11 mouse cellular contexts compared by ENCODE assay signal in the genomic region with DNA sequence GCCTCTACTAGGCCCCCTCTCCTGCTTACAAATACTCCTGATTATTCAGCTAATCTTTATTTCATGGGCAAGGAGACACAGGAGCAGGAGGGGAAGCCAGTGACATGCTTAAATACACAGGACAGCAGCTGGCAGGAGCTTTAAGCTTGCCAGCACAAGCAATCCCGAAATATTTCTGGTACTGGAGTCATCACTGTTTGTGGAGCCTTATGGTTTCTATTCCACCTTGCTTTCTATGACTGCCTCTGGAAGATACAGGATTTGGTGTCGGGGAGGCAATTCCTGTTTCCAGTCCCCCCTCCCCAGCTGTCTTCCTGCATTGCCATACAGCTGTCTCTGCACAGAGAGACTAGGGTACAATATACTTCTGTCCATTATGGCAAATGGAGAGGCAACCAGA. TPM values are rescaled to one million over a fixed set of nuclear protein-coding genes. Genes with fewer than 3 reads are reported as not detected.
A peak's percentile ranks its signal among the peaks of the same experiment; 100 is the strongest.
DNase-seq lines count a peak whose midpoint lies in the region; ATAC-seq and TF ChIP-seq lines count a peak whose summit lies in the region.
"Had no signal": no experiment of that assay in that cellular context is flagged by ENCODE, and none has a peak within 500 bp of the region (broad histone marks: within the 10 kb centered on the region; RNA-seq: fewer than 3 reads in every experiment).

No protein-coding gene starts in this region.

- peak overlapping the region; percentile 84 for H3K4me3 ChIP-seq in gastrocnemius, adult 2 months
- H3K4me3 ChIP-seq in lung, embryonic 16.5 days (ENCODE audit: low read length) = no peak overlapping the region; the same call in 1 of the 2 replicates
- H3K4me3 ChIP-seq in limb, embryonic 14.5 days (replicated peaks; ENCODE audit: low read length) = peak overlapping the region; percentile 71; the same call in 1 of the 2 replicates
- peak overlapping the region; percentile 93 for H3K4me3 ChIP-seq in stomach, embryonic 16.5 days (replicated peaks; ENCODE audit: low read length)

- DNase-seq in gastrocnemius, adult 2 months = no peak
- DNase-seq in gastrocnemius, postnatal 10 days = no peak
- DNase-seq in lung, postnatal 14 days = no peak
- DNase-seq in limb, embryonic 14.5 days (ENCODE audit: low spot score) = no peak
- no peak for DNase-seq in frontal cortex, postnatal 25 days (ENCODE audit: low spot score in 2 of 2)
- DNase-seq: cerebellum, adult 8-10 months; lung, postnatal 36 days; thymus, postnatal 14 days had no signal

- intact Hi-C loops in gastrocnemius, adult 2 months (cut with DNase I) = no loop called here

- WGBS in lung, embryonic 16.5 days = 51% methylated on average over 2 of the region's 2 CpGs
- 72% methylated on average over 2 of the region's 2 CpGs for WGBS in limb, embryonic 14.5 days
- 57% methylated on average over 2 of the region's 2 CpGs for WGBS in stomach, embryonic 16.5 days

- no peak for TF ChIP-seq POLR2A in limb, embryonic 14.5 days (IDR thresholded peaks at IDR 0.05; ENCODE audit: borderline replicate concordance, extremely low read depth, insufficient read depth, insufficient read length)

- ATAC-seq in lung, embryonic 16.5 days (ENCODE audit: low read depth) = no peak
- no peak for ATAC-seq in limb, embryonic 14.5 days (ENCODE audit: low FRiP score, low read depth)
- no peak for ATAC-seq in stomach, embryonic 16.5 days (ENCODE audit: insufficient read depth, low FRiP score)
- no peak for ATAC-seq in erythroid progenitor cell, adult 5-6 weeks (replicated peaks; ENCODE audit: low FRiP score, poor library complexity, severe bottlenecking)

- H3K9me3 ChIP-seq in lung, embryonic 16.5 days (ENCODE audit: control insufficient read depth, low read length) = no peaks in the 10 kb centered on the region
- no peaks in the 10 kb centered on the region for H3K9me3 ChIP-seq in limb, embryonic 14.5 days (ENCODE audit: control insufficient read depth, low read length)
- H3K9me3 ChIP-seq in stomach, embryonic 16.5 days (replicated peaks; ENCODE audit: control insufficient read depth, low read length) = no peaks in the 10 kb centered on the region

- H3K4me2 ChIP-seq in lung, embryonic 16.5 days (ENCODE audit: low read depth, low read length) = peak overlapping the region; percentile 87
- peak overlapping the region; percentile 98; the same call in 1 of the 2 replicates for H3K4me2 ChIP-seq in limb, embryonic 14.5 days (replicated peaks; ENCODE audit: low read depth, low read length, severe bottlenecking)
- peak overlapping the region; percentile 93 for H3K4me2 ChIP-seq in stomach, embryonic 16.5 days (ENCODE audit: low read depth, low read length)

- peak overlapping the region; percentile 97 for H3K27ac ChIP-seq in gastrocnemius, adult 2 months
- no peak overlapping the region for H3K27ac ChIP-seq in lung, embryonic 16.5 days (ENCODE audit: low read length)
- H3K27ac ChIP-seq in limb, embryonic 14.5 days (replicated peaks; ENCODE audit: low read depth, low read length) = no peak overlapping the region
- no peak overlapping the region for H3K27ac ChIP-seq in stomach, embryonic 16.5 days (ENCODE audit: low read length)

- H3K27me3 ChIP-seq in lung, embryonic 16.5 days (ENCODE audit: control insufficient read depth, insufficient read depth, low read depth, low read length) = no peaks in the 10 kb centered on the region
- H3K27me3 ChIP-seq in limb, embryonic 14.5 days (ENCODE audit: control insufficient read depth, insufficient read depth, low read length) = 0 out of 2 replicates have a peak, but pooled peaks cover 8% of the 10 kb centered on the region
- no peaks in the 10 kb centered on the region for H3K27me3 ChIP-seq in stomach, embryonic 16.5 days (ENCODE audit: control insufficient read depth, insufficient read depth, low read length)

- H3K9ac ChIP-seq in lung, embryonic 16.5 days (ENCODE audit: low read length) = no peak overlapping the region
- H3K9ac ChIP-seq in limb, embryonic 14.5 days (ENCODE audit: low read depth, low read length, severe bottlenecking) = no peak overlapping the region
- H3K9ac ChIP-seq in stomach, embryonic 16.5 days (ENCODE audit: low read length) = no peak overlapping the region; the same call in 1 of the 2 replicates

- H3K4me1 ChIP-seq in lung, embryonic 16.5 days (replicated peaks; ENCODE audit: control insufficient read depth, insufficient read depth, low read length) = peaks cover 42% of the 10 kb centered on the region
- peaks cover 13% of the 10 kb centered on the region; the same call in 1 of the 2 replicates for H3K4me1 ChIP-seq in limb, embryonic 14.5 days (ENCODE audit: control insufficient read depth, insufficient read depth, low read length)
- H3K4me1 ChIP-seq in stomach, embryonic 16.5 days (ENCODE audit: control insufficient read depth, insufficient read depth, low read length) = peaks cover 46% of the 10 kb centered on the region

- TF ChIP-seq CTCF in gastrocnemius, adult 2 months (IDR thresholded peaks at IDR 0.05) = no peak

- no peaks in the 10 kb centered on the region for H3K36me3 ChIP-seq in lung, embryonic 16.5 days (ENCODE audit: control insufficient read depth, insufficient read depth, low read length)
- H3K36me3 ChIP-seq in limb, embryonic 14.5 days (ENCODE audit: control insufficient read depth, insufficient read depth, low read length) = no peaks in the 10 kb centered on the region
- no peaks in the 10 kb centered on the region for H3K36me3 ChIP-seq in stomach, embryonic 16.5 days (ENCODE audit: control insufficient read depth, insufficient read depth, low read length)

RNA-seq across cellular contexts. Expression of gene Plxna2, which starts 4.7 kb away (rescaled TPM):
- 10 to 100 TPM in 1 of 2 experiments, 1 to 10 TPM in 1; 6.6 to 13.2 TPM for total RNA-seq in gastrocnemius, adult 2 months (2021)
- total RNA-seq in gastrocnemius, postnatal 10 days (2021) = 10 to 100 TPM; 15.8 to 20.0 TPM
- polyA plus RNA-seq in lung, embryonic 16.5 days (2015; fragmentation: Nextera tagmentation; extraction: Ambion mirVana) = 10.4 and 10.6 TPM in 2 replicates
- polyA plus RNA-seq in limb, embryonic 14.5 days (2012; rRNA removed) = 10.8 and 11.0 TPM in 2 replicates
- polyA plus RNA-seq in limb, embryonic 14.5 days (2014; fragmentation: Nextera tagmentation; extraction: Ambion mirVana) = 10.2 and 11.9 TPM in 2 replicates
- polyA plus RNA-seq in stomach, embryonic 16.5 days (2015; fragmentation: Nextera tagmentation; extraction: Ambion mirVana) = 7.3 and 8.2 TPM in 2 replicates
- total RNA-seq in erythroid progenitor cell, adult 5-6 weeks (2015; ENCODE audit: low replicate concordance) = 0.36 and 0.84 TPM in 2 replicates
- 1.4 TPM in 1 of 2 replicates, not detected in the other for total RNA-seq in erythroid progenitor cell, adult 5-6 weeks (2017; ENCODE audit: low replicate concordance)
